In genomic region chr3:94260598-94260997, GRCm38 (mm10) we compare ENCODE assay signal across 9 mouse cellular contexts. TPM values are rescaled to one million over a fixed set of nuclear protein-coding genes. Genes with fewer than 3 reads are reported as not detected.
A peak's percentile ranks its signal among the peaks of the same experiment; 100 is the strongest.
DNase-seq lines count a peak whose midpoint lies in the region; ATAC-seq and TF ChIP-seq lines count a peak whose summit lies in the region.
"Had no signal": no experiment of that assay in that cellular context is flagged by ENCODE, and none has a peak within 500 bp of the region (broad histone marks: within the 10 kb centered on the region; RNA-seq: fewer than 3 reads in every experiment).

No protein-coding gene starts in this region.

- H3K9ac ChIP-seq in forebrain, embryonic 11.5 days (ENCODE audit: low read length): no peak overlapping the region
- no peak overlapping the region for H3K9ac ChIP-seq in lung, postnatal 0 days (replicated peaks; ENCODE audit: low read depth)
- H3K9ac ChIP-seq in embryonic facial prominence, embryonic 14.5 days (ENCODE audit: low read depth, low read length): no peak overlapping the region
- no peak overlapping the region for H3K9ac ChIP-seq in neural tube, embryonic 14.5 days (replicated peaks; ENCODE audit: low read depth, low read length)

- no peak overlapping the region for H3K27ac ChIP-seq in forebrain, embryonic 11.5 days (ENCODE audit: low read depth, low read length)
- no peak overlapping the region for H3K27ac ChIP-seq in forebrain, embryonic 10.5 days
- no peak overlapping the region for H3K27ac ChIP-seq in lung, postnatal 0 days (ENCODE audit: low read length)
- H3K27ac ChIP-seq in embryonic facial prominence, embryonic 14.5 days (replicated peaks; ENCODE audit: low read depth, low read length): no peak overlapping the region
- no peak overlapping the region for H3K27ac ChIP-seq in neural tube, embryonic 14.5 days (ENCODE audit: low read depth, low read length)
- no peak overlapping the region for H3K27ac ChIP-seq in heart, embryonic 10.5 days

- DNase-seq in forebrain, embryonic 11.5 days (ENCODE audit: low spot score): no peak
- DNase-seq in forebrain, embryonic 10.5 days (ENCODE audit: extremely low spot score, low spot score): no peak
- DNase-seq in lung, postnatal 0 days (ENCODE audit: low spot score): no peak
- no peak for DNase-seq in lung, postnatal 25 days (ENCODE audit: low spot score)
- DNase-seq in embryonic facial prominence, embryonic 14.5 days (ENCODE audit: low spot score): peak; percentile 15
- no peak for DNase-seq in heart, embryonic 10.5 days (ENCODE audit: low spot score)
- DNase-seq in cerebellum, adult 9-10 months: no peak

- H3K4me2 ChIP-seq in forebrain, embryonic 11.5 days (ENCODE audit: low read depth, low read length, severe bottlenecking): no peak overlapping the region
- H3K4me2 ChIP-seq in lung, postnatal 0 days (replicated peaks; ENCODE audit: low read depth, low read length): no peak overlapping the region
- H3K4me2 ChIP-seq in embryonic facial prominence, embryonic 14.5 days (ENCODE audit: low read depth, low read length): no peak overlapping the region
- no peak overlapping the region for H3K4me2 ChIP-seq in neural tube, embryonic 14.5 days (ENCODE audit: low read depth, low read length)

- peak; percentile 39 for TF ChIP-seq CTCF in lung, postnatal 0 days (IDR thresholded peaks at IDR 0.05)

- no peaks in the 10 kb centered on the region for H3K4me1 ChIP-seq in forebrain, embryonic 11.5 days (replicated peaks; ENCODE audit: control insufficient read depth, insufficient read depth, low read length)
- no peaks in the 10 kb centered on the region for H3K4me1 ChIP-seq in forebrain, embryonic 10.5 days
- no peaks in the 10 kb centered on the region for H3K4me1 ChIP-seq in lung, postnatal 0 days (ENCODE audit: insufficient read depth, low read depth, low read length)
- no peaks in the 10 kb centered on the region for H3K4me1 ChIP-seq in embryonic facial prominence, embryonic 14.5 days (ENCODE audit: control insufficient read depth, insufficient read depth, low read length)
- H3K4me1 ChIP-seq in neural tube, embryonic 14.5 days (ENCODE audit: control insufficient read depth, insufficient read depth, low read length): no peaks in the 10 kb centered on the region
- no peaks in the 10 kb centered on the region for H3K4me1 ChIP-seq in heart, embryonic 10.5 days

- H3K27me3 ChIP-seq in forebrain, embryonic 11.5 days (ENCODE audit: control insufficient read depth, insufficient read depth, low read length): no peaks in the 10 kb centered on the region
- H3K27me3 ChIP-seq in forebrain, embryonic 10.5 days (ENCODE audit: poor library complexity, severe bottlenecking): no peaks in the 10 kb centered on the region
- no peaks in the 10 kb centered on the region for H3K27me3 ChIP-seq in lung, postnatal 0 days (replicated peaks; ENCODE audit: insufficient read depth, low read length)
- no peaks in the 10 kb centered on the region for H3K27me3 ChIP-seq in embryonic facial prominence, embryonic 14.5 days (replicated peaks; ENCODE audit: control insufficient read depth, insufficient read depth, low read length)
- no peaks in the 10 kb centered on the region for H3K27me3 ChIP-seq in neural tube, embryonic 14.5 days (ENCODE audit: control insufficient read depth, insufficient read depth, low read length)
- no peaks in the 10 kb centered on the region for H3K27me3 ChIP-seq in heart, embryonic 10.5 days (ENCODE audit: insufficient read depth, poor library complexity, severe bottlenecking)

- H3K36me3 ChIP-seq in forebrain, embryonic 11.5 days (ENCODE audit: control insufficient read depth, insufficient read depth, low read length): no peaks in the 10 kb centered on the region
- no peaks in the 10 kb centered on the region for H3K36me3 ChIP-seq in forebrain, embryonic 10.5 days (replicated peaks)
- H3K36me3 ChIP-seq in lung, postnatal 0 days (ENCODE audit: insufficient read depth, low read length): no peaks in the 10 kb centered on the region
- H3K36me3 ChIP-seq in embryonic facial prominence, embryonic 14.5 days (ENCODE audit: control insufficient read depth, insufficient read depth, low read length): no peaks in the 10 kb centered on the region
- H3K36me3 ChIP-seq in neural tube, embryonic 14.5 days (ENCODE audit: control insufficient read depth, insufficient read depth, low read length): no peaks in the 10 kb centered on the region
- no peaks in the 10 kb centered on the region for H3K36me3 ChIP-seq in heart, embryonic 10.5 days

- ATAC-seq in forebrain, embryonic 11.5 days (replicated peaks; ENCODE audit: low FRiP score): peak; percentile 64
- ATAC-seq in lung, postnatal 0 days: no peak
- no peak for ATAC-seq in embryonic facial prominence, embryonic 14.5 days (ENCODE audit: low read depth)
- 0 out of 2 replicates have a peak, but pooled peaks have one; percentile 60 for ATAC-seq in neural tube, embryonic 14.5 days (ENCODE audit: low read depth)

- H3K4me3 ChIP-seq in forebrain, embryonic 11.5 days (ENCODE audit: low read depth, low read length): no peak overlapping the region
- no peak overlapping the region for H3K4me3 ChIP-seq in forebrain, embryonic 10.5 days
- no peak overlapping the region for H3K4me3 ChIP-seq in lung, postnatal 0 days (ENCODE audit: low read depth, low read length)
- H3K4me3 ChIP-seq in embryonic facial prominence, embryonic 14.5 days (ENCODE audit: low read depth, low read length): no peak overlapping the region
- no peak overlapping the region for H3K4me3 ChIP-seq in neural tube, embryonic 14.5 days (ENCODE audit: low read depth, low read length)
- H3K4me3 ChIP-seq in heart, embryonic 10.5 days: no peak overlapping the region

- WGBS in forebrain, embryonic 11.5 days: 54% methylated on average over 6 of the region's 6 CpGs
- WGBS in forebrain, embryonic 10.5 days: 52% methylated on average over 6 of the region's 6 CpGs
- 49% methylated on average over 6 of the region's 6 CpGs for WGBS in lung, postnatal 0 days
- 45% methylated on average over 6 of the region's 6 CpGs for WGBS in embryonic facial prominence, embryonic 14.5 days
- 51% methylated on average over 6 of the region's 6 CpGs for WGBS in neural tube, embryonic 14.5 days
- 46% methylated on average over 6 of the region's 6 CpGs for WGBS in heart, embryonic 10.5 days

- H3K9me3 ChIP-seq in forebrain, embryonic 11.5 days (ENCODE audit: control insufficient read depth, low read length): no peaks in the 10 kb centered on the region
- no peaks in the 10 kb centered on the region for H3K9me3 ChIP-seq in forebrain, embryonic 10.5 days
- no peaks in the 10 kb centered on the region for H3K9me3 ChIP-seq in lung, postnatal 0 days (ENCODE audit: low read length)
- no peaks in the 10 kb centered on the region for H3K9me3 ChIP-seq in embryonic facial prominence, embryonic 14.5 days (ENCODE audit: control insufficient read depth, low read length)
- H3K9me3 ChIP-seq in neural tube, embryonic 14.5 days (ENCODE audit: control insufficient read depth, low read length): no peaks in the 10 kb centered on the region
- no peaks in the 10 kb centered on the region for H3K9me3 ChIP-seq in heart, embryonic 10.5 days

- TF ChIP-seq EP300 in lung, postnatal 0 days (IDR thresholded peaks at IDR 0.05): no peak

RNA-seq across cellular contexts. Expression of gene Gm4778, which starts 3.2 kb away (rescaled TPM):
- polyA plus RNA-seq in forebrain, embryonic 11.5 days (2014; fragmentation: Nextera tagmentation; extraction: Ambion mirVana): not detected in 2 replicates
- not detected in 2 replicates for polyA plus RNA-seq in forebrain, embryonic 10.5 days (2016; fragmentation: Nextera tagmentation; extraction: Ambion mirVana)
- polyA plus RNA-seq in lung, postnatal 0 days (2015; fragmentation: Nextera tagmentation; extraction: Ambion mirVana): not detected in 2 replicates
- not detected in 2 replicates for polyA plus RNA-seq in embryonic facial prominence, embryonic 14.5 days (2014; fragmentation: Nextera tagmentation; extraction: Ambion mirVana)
- polyA plus RNA-seq in neural tube, embryonic 14.5 days (2014; fragmentation: Nextera tagmentation; extraction: Ambion mirVana): not detected in 2 replicates
- polyA plus RNA-seq in heart, embryonic 10.5 days (2016; fragmentation: Nextera tagmentation; extraction: Ambion mirVana): not detected in 2 replicates
- polyA plus RNA-seq: spleen, adult 2 months had no signal

RNA-seq across cellular contexts. Expression of gene Them4, which starts 49.3 kb away (rescaled TPM):
- polyA plus RNA-seq in forebrain, embryonic 11.5 days (2014; fragmentation: Nextera tagmentation; extraction: Ambion mirVana): 8.3 and 9.6 TPM in 2 replicates
- polyA plus RNA-seq in forebrain, embryonic 10.5 days (2016; fragmentation: Nextera tagmentation; extraction: Ambion mirVana): 6.7 and 8.1 TPM in 2 replicates
- 7.6 and 7.7 TPM in 2 replicates for polyA plus RNA-seq in lung, postnatal 0 days (2015; fragmentation: Nextera tagmentation; extraction: Ambion mirVana)
- 12.2 and 14.9 TPM in 2 replicates for polyA plus RNA-seq in embryonic facial prominence, embryonic 14.5 days (2014; fragmentation: Nextera tagmentation; extraction: Ambion mirVana)
- 63.3 and 68.8 TPM in 2 replicates for polyA plus RNA-seq in neural tube, embryonic 14.5 days (2014; fragmentation: Nextera tagmentation; extraction: Ambion mirVana)
- 9.8 and 10.9 TPM in 2 replicates for polyA plus RNA-seq in heart, embryonic 10.5 days (2016; fragmentation: Nextera tagmentation; extraction: Ambion mirVana)

Comparison
In these comparisons a context has a peak if more than half of its experiments do, and no peak if none do; other contexts are left out.
1. ATAC-seq: peak in forebrain, embryonic 11.5 days (single experiment) and neural tube, embryonic 14.5 days (single experiment); none in lung, postnatal 0 days (single experiment) and embryonic facial prominence, embryonic 14.5 days (single experiment).